Mouse (Mus musculus) hindbrain, embryonic 14.5 days (tissue): ENCODE measurements at regions not wholly inside any gene's neighbourhood (a gene's known extent, or its start where the extent isn't known, plus 50 kb on each side); places are given as distances from the start of the nearest gene placed in this dataset.

Source experiments
- ATAC-seq: fragments of 200-750 bp; cut with Nextera tagmentation; 2 replicates; pipeline ENCODE4 v1.8.0; 2017; ENCODE audit warnings: moderate number of reproducible peaks, mild to moderate bottlenecking, moderate TSS enrichment, moderate library complexity; ENCODE audit not compliant: low FRiP score
- DNase-seq: peaks from one replicate; pipeline ENCODE4 v3.0.0-alpha.2; 2015; ENCODE audit warnings: low spot score
- H3K27ac ChIP-seq: fragments of 300-500 bp; sonication (generic); 2 replicates; pipeline ENCODE4 v1.5.1; 2014; ENCODE audit warnings: mild to moderate bottlenecking, moderate library complexity
- H3K27me3 ChIP-seq: fragments of 300-500 bp; sonication (generic); 2 replicates; pipeline ENCODE4 v1.6.1; 2014; ENCODE audit warnings: mild to moderate bottlenecking, low read length, mixed read lengths; ENCODE audit not compliant: control insufficient read depth, insufficient read depth
- H3K36me3 ChIP-seq: fragments of 300-500 bp; sonication (generic); replicated peaks from 2 replicates; pipeline ENCODE4 v1.6.1; 2014; ENCODE audit not compliant: control insufficient read depth, insufficient read depth
- H3K4me1 ChIP-seq: fragments of 300-500 bp; sonication (generic); replicated peaks from 2 replicates; pipeline ENCODE4 v1.6.1; 2014; ENCODE audit warnings: antibody characterized with exemption, low read length, mixed read lengths; ENCODE audit not compliant: control insufficient read depth, insufficient read depth
- H3K4me2 ChIP-seq: fragments of 300-500 bp; sonication (generic); replicated peaks from 2 replicates; pipeline ENCODE4 v1.6.1; 2014; ENCODE audit warnings: mild to moderate bottlenecking, moderate library complexity
- H3K4me3 ChIP-seq: fragments of 300-500 bp; sonication (generic); replicated peaks from 2 replicates; pipeline ENCODE4 v1.5.1; 2014; ENCODE audit warnings: mild to moderate bottlenecking, low read length
- H3K9ac ChIP-seq: fragments of 300-500 bp; sonication (generic); 2 replicates; pipeline ENCODE4 v1.6.1; 2014
- H3K9me3 ChIP-seq: fragments of 300-500 bp; sonication (generic); 2 replicates; pipeline ENCODE4 v1.6.1; 2016; ENCODE audit warnings: low read length; ENCODE audit not compliant: control insufficient read depth
- whole genome bisulfite sequencing: fragments of 180-500 bp; shearing (Covaris S2); extraction: QIAGEN DNeasy Blood & Tissue Kit; methylation state at CpG from one replicate; pipeline ENCODE4 v1.1.7; 2014; 5-methylcytosine and 5-hydroxymethylcytosine counted together

GRCm38 (mm10) chr12:54410038-54410605, 206.5 kb upstream of the Egln3 start:
- Histone ChIP-seq H3K9ac (no peak overlapping the region), H3K36me3 (no peaks in the 10 kb centered on the region), H3K4me2 (no peak overlapping the region), H3K27ac (no peak overlapping the region), H3K9me3 (no peaks in the 10 kb centered on the region), H3K27me3 (no peaks in the 10 kb centered on the region), H3K4me3 (no peak overlapping the region), H3K4me1 (0 out of 2 replicates have a peak, but pooled peaks cover 4% of the 10 kb centered on the region)
- no peak for DNase-seq
- peak; percentile 27; the same call in 1 of the 2 replicates for ATAC-seq
- 17% methylated on average over 7 of the region's 7 CpGs for WGBS

GRCm38 (mm10) chr12:54408906-54409305, 205.2 kb upstream of the Egln3 start:
- H3K9ac ChIP-seq = no peak overlapping the region
- WGBS = 84% methylated on average over 6 of the region's 6 CpGs
- H3K27ac ChIP-seq = no peak overlapping the region
- DNase-seq = no peak
- H3K4me3 ChIP-seq = no peak overlapping the region
- no peak overlapping the region for H3K4me2 ChIP-seq
- H3K27me3 ChIP-seq = no peaks in the 10 kb centered on the region
- 0 out of 2 replicates have a peak, but pooled peaks cover 4% of the 10 kb centered on the region for H3K4me1 ChIP-seq
- no peaks in the 10 kb centered on the region for H3K9me3 ChIP-seq
- H3K36me3 ChIP-seq = no peaks in the 10 kb centered on the region
- no peak for ATAC-seq

- H3K9me3 ChIP-seq = no peaks in the 10 kb centered on the region
- H3K27me3 ChIP-seq = no peaks in the 10 kb centered on the region
- 0 out of 2 replicates have a peak, but pooled peaks cover 4% of the 10 kb centered on the region for H3K4me1 ChIP-seq
- ATAC-seq (no peak), DNase-seq (no peak)
- H3K36me3 ChIP-seq = no peaks in the 10 kb centered on the region
- WGBS = 50% methylated on average over 6 of the region's 6 CpGs
- H3K4me2 ChIP-seq = no peak overlapping the region
- no peak overlapping the region for H3K4me3 ChIP-seq
- no peak overlapping the region for H3K9ac ChIP-seq
- H3K27ac ChIP-seq = no peak overlapping the region
Measured at GRCm38 (mm10) chr12:54407301-54407896, 203.7 kb upstream of the Egln3 start.

- 0 out of 2 replicates have a peak, but pooled peaks cover 2% of the 10 kb centered on the region for H3K4me1 ChIP-seq
- DNase-seq (no peak), ATAC-seq (no peak)
- peak overlapping the region; percentile 10; the same call in 1 of the 2 replicates for H3K4me2 ChIP-seq
- no peaks in the 10 kb centered on the region for H3K36me3 ChIP-seq
- no peak overlapping the region for H3K9ac ChIP-seq
- WGBS = 66% methylated on average over 14 of the region's 14 CpGs
- no peak overlapping the region for H3K27ac ChIP-seq
- no peaks in the 10 kb centered on the region for H3K9me3 ChIP-seq
- no peak overlapping the region for H3K4me3 ChIP-seq
- no peaks in the 10 kb centered on the region for H3K27me3 ChIP-seq
Measured at GRCm38 (mm10) chr12:54405066-54405465, 201.4 kb upstream of the Egln3 start.

GRCm38 (mm10) chr12:54402591-54402990, 198.9 kb upstream of the Egln3 start:
- Histone ChIP-seq H3K36me3 (no peaks in the 10 kb centered on the region), H3K4me2 (no peak overlapping the region), H3K4me3 (no peak overlapping the region), H3K4me1 (no peaks in the 10 kb centered on the region), H3K9me3 (no peaks in the 10 kb centered on the region), H3K9ac (no peak overlapping the region), H3K27ac (no peak overlapping the region), H3K27me3 (no peaks in the 10 kb centered on the region)
- no peak for ATAC-seq
- 80% methylated on average over 6 of the region's 6 CpGs for WGBS
- no peak for DNase-seq

GRCm38 (mm10) chr12:54401665-54402064, 198.0 kb upstream of the Egln3 start:
- H3K4me2 ChIP-seq = no peak overlapping the region
- no peaks in the 10 kb centered on the region for H3K9me3 ChIP-seq
- ATAC-seq = no peak
- no peak overlapping the region for H3K4me3 ChIP-seq
- no peak overlapping the region for H3K27ac ChIP-seq
- H3K36me3 ChIP-seq = no peaks in the 10 kb centered on the region
- DNase-seq = no peak
- H3K4me1 ChIP-seq = no peaks in the 10 kb centered on the region
- H3K9ac ChIP-seq = no peak overlapping the region
- WGBS = 35% methylated on average over 1 of the region's 1 CpGs
- no peaks in the 10 kb centered on the region for H3K27me3 ChIP-seq

- Histone ChIP-seq H3K9ac (no peak overlapping the region), H3K36me3 (no peaks in the 10 kb centered on the region), H3K4me1 (no peaks in the 10 kb centered on the region), H3K4me2 (no peak overlapping the region), H3K27me3 (no peaks in the 10 kb centered on the region), H3K4me3 (no peak overlapping the region), H3K27ac (no peak overlapping the region), H3K9me3 (no peaks in the 10 kb centered on the region)
- no peak for ATAC-seq
- no peak for DNase-seq
- WGBS = 80% methylated on average over 5 of the region's 5 CpGs
Measured at GRCm38 (mm10) chr12:54400084-54400483, 196.4 kb upstream of the Egln3 start.

GRCm38 (mm10) chr12:54398080-54398479, 194.4 kb upstream of the Egln3 start:
- H3K9me3 ChIP-seq = no peaks in the 10 kb centered on the region
- no peaks in the 10 kb centered on the region for H3K36me3 ChIP-seq
- 87% methylated on average over 6 of the region's 6 CpGs for WGBS
- no peak overlapping the region for H3K27ac ChIP-seq
- DNase-seq (no peak), ATAC-seq (no peak)
- H3K4me3 ChIP-seq = no peak overlapping the region
- no peak overlapping the region for H3K9ac ChIP-seq
- no peaks in the 10 kb centered on the region for H3K4me1 ChIP-seq
- H3K27me3 ChIP-seq = no peaks in the 10 kb centered on the region
- no peak overlapping the region for H3K4me2 ChIP-seq

GRCm38 (mm10) chr12:54396952-54397351, 193.3 kb upstream of the Egln3 start:
- Histone ChIP-seq H3K27me3 (no peaks in the 10 kb centered on the region), H3K9ac (no peak overlapping the region), H3K27ac (no peak overlapping the region), H3K4me3 (no peak overlapping the region), H3K9me3 (no peaks in the 10 kb centered on the region), H3K4me2 (no peak overlapping the region), H3K4me1 (no peaks in the 10 kb centered on the region), H3K36me3 (no peaks in the 10 kb centered on the region)
- ATAC-seq (no peak), DNase-seq (no peak)

GRCm38 (mm10) chr12:54396341-54396740, 192.7 kb upstream of the Egln3 start:
- H3K4me1 ChIP-seq = no peaks in the 10 kb centered on the region
- no peak overlapping the region for H3K27ac ChIP-seq
- H3K4me3 ChIP-seq = no peak overlapping the region
- no peak for ATAC-seq
- no peaks in the 10 kb centered on the region for H3K36me3 ChIP-seq
- WGBS = 76% methylated on average over 5 of the region's 5 CpGs
- no peaks in the 10 kb centered on the region for H3K9me3 ChIP-seq
- H3K27me3 ChIP-seq = no peaks in the 10 kb centered on the region
- H3K9ac ChIP-seq = no peak overlapping the region
- DNase-seq = no peak
- H3K4me2 ChIP-seq = no peak overlapping the region
